In genomic region chr6:37197745-37198144, GRCm38 (mm10) we compare ENCODE assay signal across 20 mouse cellular contexts.
DNase-seq lines count a peak whose midpoint lies in the region; ATAC-seq and TF ChIP-seq lines count a peak whose summit lies in the region.
"Had no signal": no experiment of that assay in that cellular context is flagged by ENCODE, and none has a peak within 500 bp of the region (broad histone marks: within the 10 kb centered on the region; RNA-seq: fewer than 3 reads in every experiment).

No protein-coding gene starts in this region.

- H3K27ac ChIP-seq in embryonic facial prominence, embryonic 11.5 days (replicated peaks; ENCODE audit: low read depth, low read length), result no peak overlapping the region
- no peak overlapping the region for H3K27ac ChIP-seq in embryonic facial prominence, embryonic 14.5 days (replicated peaks; ENCODE audit: low read depth, low read length)
- 0 out of 2 replicates have a peak overlapping the region, but pooled peaks have one; percentile 52 for H3K27ac ChIP-seq in limb, embryonic 13.5 days
- no peak overlapping the region for H3K27ac ChIP-seq in thymus, adult 2 months (ENCODE audit: control insufficient read depth, insufficient read depth, low read length)
- no peak overlapping the region for H3K27ac ChIP-seq in midbrain, embryonic 13.5 days
- H3K27ac ChIP-seq: embryonic facial prominence, embryonic 15.5 days; hindbrain, embryonic 13.5 days; liver, embryonic 13.5 days; macrophage; midbrain, embryonic 10.5 days had no signal

- peak; percentile 4 for DNase-seq in kidney, adult 18-20 months
- DNase-seq in kidney, postnatal 14 days, result no peak
- peak; percentile 39 for DNase-seq in embryonic facial prominence, embryonic 11.5 days (ENCODE audit: low spot score)
- no peak for DNase-seq in embryonic facial prominence, embryonic 14.5 days (ENCODE audit: low spot score)
- DNase-seq in thymus, adult 2 months, result no peak
- DNase-seq: adrenal gland, adult 2 months; gastrocnemius, postnatal 10 days; heart, adult 11 months; liver, embryonic 13.5 days; retina, postnatal 1 day; right cerebral cortex, postnatal 4 days; thymus, postnatal 25 days had no signal

- TF ChIP-seq CTCF in thymus, adult 2 months (IDR thresholded peaks at IDR 0.05; ENCODE audit: borderline replicate concordance, control insufficient read depth, extremely low read depth, insufficient read depth, low read length, poor library complexity), result no peak

- no peaks in the 10 kb centered on the region for H3K4me1 ChIP-seq in embryonic facial prominence, embryonic 11.5 days (ENCODE audit: control insufficient read depth, insufficient read depth, low read length)
- 0 out of 2 replicates have a peak, but pooled peaks cover 6% of the 10 kb centered on the region for H3K4me1 ChIP-seq in embryonic facial prominence, embryonic 14.5 days (ENCODE audit: control insufficient read depth, insufficient read depth, low read length)
- H3K4me1 ChIP-seq in limb, embryonic 13.5 days, result peaks cover 18% of the 10 kb centered on the region
- no peaks in the 10 kb centered on the region for H3K4me1 ChIP-seq in thymus, adult 2 months (replicated peaks; ENCODE audit: control insufficient read depth, insufficient read depth, low read length)
- H3K4me1 ChIP-seq in midbrain, embryonic 13.5 days (replicated peaks), result 0 out of 2 replicates have a peak, but pooled peaks cover 3% of the 10 kb centered on the region
- H3K4me1 ChIP-seq: embryonic facial prominence, embryonic 15.5 days; liver, embryonic 13.5 days; midbrain, embryonic 10.5 days had no signal

- H3K27me3 ChIP-seq in embryonic facial prominence, embryonic 11.5 days (ENCODE audit: control insufficient read depth, insufficient read depth, low read length), result no peaks in the 10 kb centered on the region
- H3K27me3 ChIP-seq in embryonic facial prominence, embryonic 14.5 days (replicated peaks; ENCODE audit: control insufficient read depth, insufficient read depth, low read length), result no peaks in the 10 kb centered on the region
- H3K27me3 ChIP-seq in limb, embryonic 13.5 days, result no peaks in the 10 kb centered on the region
- H3K27me3 ChIP-seq in thymus, adult 2 months (ENCODE audit: control insufficient read depth, insufficient read depth, low read length), result no peaks in the 10 kb centered on the region
- no peaks in the 10 kb centered on the region for H3K27me3 ChIP-seq in midbrain, embryonic 13.5 days
- H3K27me3 ChIP-seq: embryonic facial prominence, embryonic 15.5 days; heart, embryonic 13.5 days; hindbrain, embryonic 13.5 days; liver, embryonic 13.5 days had no signal

- H3K4me3 ChIP-seq in embryonic facial prominence, embryonic 11.5 days (ENCODE audit: low read depth, low read length), result no peak overlapping the region
- H3K4me3 ChIP-seq in embryonic facial prominence, embryonic 14.5 days (ENCODE audit: low read depth, low read length), result no peak overlapping the region
- H3K4me3 ChIP-seq in limb, embryonic 13.5 days, result no peak overlapping the region
- H3K4me3 ChIP-seq in thymus, adult 2 months (ENCODE audit: control insufficient read depth, insufficient read depth, low read length), result no peak overlapping the region
- H3K4me3 ChIP-seq in midbrain, embryonic 13.5 days (replicated peaks), result no peak overlapping the region
- H3K4me3 ChIP-seq: embryonic facial prominence, embryonic 15.5 days; heart, embryonic 13.5 days; hindbrain, embryonic 13.5 days; liver, embryonic 13.5 days; midbrain, embryonic 10.5 days had no signal

- 41% methylated on average over 13 of the region's 13 CpGs for WGBS in embryonic facial prominence, embryonic 11.5 days
- WGBS in embryonic facial prominence, embryonic 14.5 days, result 34% methylated on average over 13 of the region's 13 CpGs
- WGBS in limb, embryonic 13.5 days, result 26% methylated on average over 13 of the region's 13 CpGs
- 87% methylated on average over 13 of the region's 13 CpGs for WGBS in thymus, adult 2 months
- 75% methylated on average over 13 of the region's 13 CpGs for WGBS in midbrain, embryonic 13.5 days

- ATAC-seq in embryonic facial prominence, embryonic 11.5 days (replicated peaks; ENCODE audit: insufficient number of reproducible peaks, low FRiP score, low TSS enrichment, low read depth), result no peak
- ATAC-seq in embryonic facial prominence, embryonic 14.5 days (ENCODE audit: low read depth), result no peak
- peak; percentile 54; the same call in 1 of the 2 replicates for ATAC-seq in limb, embryonic 13.5 days (ENCODE audit: low FRiP score, low read depth)
- no peak for ATAC-seq in midbrain, embryonic 13.5 days
- ATAC-seq: intestine, embryonic 16.5 days had no signal

- H3K9ac ChIP-seq in embryonic facial prominence, embryonic 11.5 days (replicated peaks; ENCODE audit: low read length), result no peak overlapping the region
- H3K9ac ChIP-seq in embryonic facial prominence, embryonic 14.5 days (ENCODE audit: low read depth, low read length), result no peak overlapping the region
- no peak overlapping the region for H3K9ac ChIP-seq in limb, embryonic 13.5 days
- H3K9ac ChIP-seq in midbrain, embryonic 13.5 days (replicated peaks), result no peak overlapping the region
- H3K9ac ChIP-seq: embryonic facial prominence, embryonic 15.5 days; heart, embryonic 13.5 days; hindbrain, embryonic 13.5 days; liver, embryonic 13.5 days had no signal

- H3K36me3 ChIP-seq in embryonic facial prominence, embryonic 11.5 days (replicated peaks; ENCODE audit: control insufficient read depth, insufficient read depth, low read depth, low read length), result no peaks in the 10 kb centered on the region
- no peaks in the 10 kb centered on the region for H3K36me3 ChIP-seq in embryonic facial prominence, embryonic 14.5 days (ENCODE audit: control insufficient read depth, insufficient read depth, low read length)
- H3K36me3 ChIP-seq in limb, embryonic 13.5 days, result no peaks in the 10 kb centered on the region
- H3K36me3 ChIP-seq in thymus, adult 2 months (ENCODE audit: control insufficient read depth, insufficient read depth, low read length), result no peaks in the 10 kb centered on the region
- H3K36me3 ChIP-seq in midbrain, embryonic 13.5 days, result no peaks in the 10 kb centered on the region
- H3K36me3 ChIP-seq: embryonic facial prominence, embryonic 15.5 days; heart, embryonic 13.5 days; hindbrain, embryonic 13.5 days; liver, embryonic 13.5 days; midbrain, embryonic 10.5 days had no signal

- H3K9me3 ChIP-seq in embryonic facial prominence, embryonic 11.5 days (replicated peaks; ENCODE audit: control insufficient read depth, low read length), result no peaks in the 10 kb centered on the region
- no peaks in the 10 kb centered on the region for H3K9me3 ChIP-seq in embryonic facial prominence, embryonic 14.5 days (ENCODE audit: control insufficient read depth, low read length)
- no peaks in the 10 kb centered on the region for H3K9me3 ChIP-seq in limb, embryonic 13.5 days
- no peaks in the 10 kb centered on the region for H3K9me3 ChIP-seq in midbrain, embryonic 13.5 days
- H3K9me3 ChIP-seq: embryonic facial prominence, embryonic 15.5 days; heart, embryonic 13.5 days; hindbrain, embryonic 13.5 days; liver, embryonic 13.5 days; midbrain, embryonic 10.5 days had no signal

- TF ChIP-seq POLR2A in thymus, adult 2 months (IDR thresholded peaks at IDR 0.05; ENCODE audit: control insufficient read depth, extremely low read depth, insufficient read depth, low read length, poor library complexity), result no peak

- no peak overlapping the region for H3K4me2 ChIP-seq in embryonic facial prominence, embryonic 11.5 days (ENCODE audit: low read depth, low read length)
- H3K4me2 ChIP-seq in embryonic facial prominence, embryonic 14.5 days (ENCODE audit: low read depth, low read length), result peak overlapping the region; percentile 21; the same call in 1 of the 2 replicates
- peak overlapping the region; percentile 42 for H3K4me2 ChIP-seq in limb, embryonic 13.5 days (replicated peaks)
- H3K4me2 ChIP-seq in midbrain, embryonic 13.5 days (replicated peaks), result no peak overlapping the region
- H3K4me2 ChIP-seq: embryonic facial prominence, embryonic 15.5 days; hindbrain, embryonic 13.5 days; liver, embryonic 13.5 days had no signal

Comparison
In these comparisons a context has a peak if more than half of its experiments do, and no peak if none do; other contexts are left out.
1. DNase-seq: peak in kidney, adult 18-20 months (single experiment) and embryonic facial prominence, embryonic 11.5 days (single experiment); none in kidney, postnatal 14 days (single experiment), embryonic facial prominence, embryonic 14.5 days (single experiment) and thymus, adult 2 months (single experiment).
2. H3K4me2 ChIP-seq: peak in embryonic facial prominence, embryonic 14.5 days (single experiment) and limb, embryonic 13.5 days (single experiment); none in embryonic facial prominence, embryonic 11.5 days (single experiment) and midbrain, embryonic 13.5 days (single experiment).